Mouse (Mus musculus): ENCODE data around the gene Dnmbp.

DNA sequence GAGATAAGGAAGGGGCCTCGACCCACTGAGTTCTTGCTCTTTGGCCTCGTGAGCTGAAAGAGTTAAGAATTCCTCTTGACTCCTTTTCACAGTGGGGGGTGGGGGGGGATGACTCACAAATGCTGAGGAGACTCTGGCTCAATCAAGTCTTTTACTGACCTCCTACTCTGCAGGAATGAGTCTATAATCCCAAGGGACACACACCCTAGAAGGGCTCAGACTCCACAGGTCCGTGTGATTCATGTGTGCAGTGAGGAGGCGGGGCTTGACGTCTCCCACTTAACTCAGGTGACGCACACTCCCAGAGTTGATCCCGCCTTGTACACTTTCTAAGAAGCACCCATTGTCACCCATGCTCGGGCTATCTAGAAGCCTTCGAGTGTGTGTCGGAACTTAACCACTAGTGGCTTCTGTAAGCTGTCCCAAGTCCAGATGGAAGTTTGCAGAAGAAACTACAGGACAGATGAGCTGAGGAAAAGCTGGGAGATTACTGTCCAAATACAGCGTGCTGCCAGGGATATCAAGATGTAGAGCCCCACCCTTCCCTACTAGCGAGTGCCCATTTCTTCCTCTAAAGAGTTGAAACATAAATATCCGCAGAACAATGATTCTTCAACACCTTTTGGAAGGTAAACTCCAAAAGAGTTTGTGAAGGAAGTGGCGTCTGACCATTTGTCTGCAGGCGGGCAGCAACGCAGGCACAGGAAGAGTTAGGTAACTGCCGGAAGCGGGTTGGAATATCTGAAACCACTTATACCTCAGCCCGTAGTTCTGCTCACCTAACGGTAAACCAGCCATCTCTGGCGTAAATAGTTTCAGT lies 23.2 kb downstream of the Dnmbp start:
- no peak for TF ChIP-seq CTCF (IDR thresholded peaks at IDR 0.05; ENCODE audit: low read depth)
- no peak for TF ChIP-seq EP300 (optimal IDR thresholded peaks at IDR 0.05)
